17 mouse cellular contexts compared by ENCODE assay signal in the genomic region with DNA sequence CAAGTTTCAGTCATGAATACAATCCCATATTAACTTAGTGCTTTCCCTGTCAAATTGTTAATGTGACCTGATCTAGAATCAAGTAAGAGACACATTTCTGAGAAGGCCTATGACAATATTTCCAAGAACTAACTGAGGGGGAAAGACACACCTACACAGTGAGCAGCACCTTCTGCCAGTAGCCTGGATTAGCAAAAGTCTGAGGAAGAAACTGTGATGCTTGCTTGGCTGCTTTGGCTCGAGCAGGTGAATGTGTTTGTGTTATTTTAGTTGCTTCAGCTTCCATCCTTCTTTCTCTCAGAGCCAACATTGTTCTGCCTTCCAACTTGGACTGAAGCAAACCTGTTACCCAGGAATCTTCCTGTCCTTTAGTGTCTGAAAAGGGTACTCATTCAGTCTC.
"Had no signal": no experiment of that assay in that cellular context is flagged by ENCODE, and none has a peak within 500 bp of the region (broad histone marks: within the 10 kb centered on the region; RNA-seq: fewer than 3 reads in every experiment).

No protein-coding gene starts in this region.

- H3K4me1 ChIP-seq: liver, embryonic 12.5 days; midbrain, embryonic 10.5 days; midbrain, embryonic 13.5 days; midbrain, embryonic 15.5 days; neural tube, embryonic 13.5 days; neural tube, embryonic 15.5 days had no signal

- H3K9ac ChIP-seq: liver, embryonic 12.5 days; liver, embryonic 14.5 days; lung, embryonic 14.5 days; midbrain, embryonic 13.5 days; midbrain, embryonic 15.5 days; neural tube, embryonic 13.5 days; neural tube, embryonic 15.5 days had no signal

- ATAC-seq: liver, embryonic 12.5 days; midbrain, embryonic 13.5 days; midbrain, embryonic 15.5 days had no signal

- H3K27ac ChIP-seq: liver, embryonic 12.5 days; liver, embryonic 14.5 days; midbrain, embryonic 10.5 days; midbrain, embryonic 13.5 days; midbrain, embryonic 15.5 days; neural tube, embryonic 13.5 days; neural tube, embryonic 15.5 days had no signal

- H3K36me3 ChIP-seq: liver, embryonic 12.5 days; midbrain, embryonic 10.5 days; midbrain, embryonic 13.5 days; midbrain, embryonic 15.5 days; neural tube, embryonic 13.5 days; neural tube, embryonic 15.5 days had no signal

- H3K9me3 ChIP-seq: liver, embryonic 12.5 days; midbrain, embryonic 10.5 days; midbrain, embryonic 13.5 days; midbrain, embryonic 15.5 days; neural tube, embryonic 13.5 days; neural tube, embryonic 15.5 days had no signal

- H3K4me2 ChIP-seq: liver, embryonic 12.5 days; lung, embryonic 14.5 days; midbrain, embryonic 13.5 days; midbrain, embryonic 15.5 days; neural tube, embryonic 13.5 days; neural tube, embryonic 15.5 days had no signal

- DNase-seq: lung, adult 18-20 months; lung, embryonic 14.5 days; lung, postnatal 10 days; lung, postnatal 4 days; retina, postnatal 1 day; spleen, adult 18-20 months; thymus, adult 18-20 months; thymus, postnatal 14 days; thymus, postnatal 36 days had no signal

- H3K4me3 ChIP-seq: liver, embryonic 12.5 days; midbrain, embryonic 10.5 days; midbrain, embryonic 13.5 days; midbrain, embryonic 15.5 days; myocyte; neural tube, embryonic 13.5 days; neural tube, embryonic 15.5 days had no signal

- H3K27me3 ChIP-seq: liver, embryonic 12.5 days; midbrain, embryonic 13.5 days; midbrain, embryonic 15.5 days; neural tube, embryonic 13.5 days; neural tube, embryonic 15.5 days had no signal
